Mouse (Mus musculus) liver, postnatal 0 days (tissue): ENCODE data around the gene Drp2.

Experiments used
- CTCF ChIP-seq: sonication (generic); IDR thresholded peaks from 2 replicates; pipeline ENCODE4 v1.5.1; 2016; ENCODE audit warnings: antibody characterized with exemption, low read depth
- EP300 ChIP-seq: IDR thresholded peaks from 2 replicates; pipeline ENCODE4 v1.6.1; 2016; ENCODE audit warnings: antibody characterized with exemption, low read depth, mild to moderate bottlenecking

- TF ChIP-seq CTCF (no peak), EP300 (no peak)
Measured at GRCm38 (mm10) chrX:134474988-134475710, 70.8 kb downstream of the Drp2 start.
